Comparison of ENCODE assay signal across 11 mouse cellular contexts in genomic region chr6:123657040-123657439, GRCm38 (mm10). TPM values are rescaled to one million over a fixed set of nuclear protein-coding genes. Genes with fewer than 3 reads are reported as not detected.
A peak's percentile ranks its signal among the peaks of the same experiment; 100 is the strongest.
DNase-seq lines count a peak whose midpoint lies in the region; ATAC-seq lines count a peak whose summit lies in the region.
"Had no signal": no experiment of that assay in that cellular context is flagged by ENCODE, and none has a peak within 500 bp of the region (broad histone marks: within the 10 kb centered on the region; RNA-seq: fewer than 3 reads in every experiment).

No protein-coding gene starts in this region.

- ATAC-seq in embryonic facial prominence, embryonic 11.5 days (replicated peaks; ENCODE audit: insufficient number of reproducible peaks, low FRiP score, low TSS enrichment, low read depth), result no peak
- ATAC-seq in embryonic facial prominence, embryonic 14.5 days (ENCODE audit: low read depth), result no peak

- no peak overlapping the region for H3K4me2 ChIP-seq in embryonic facial prominence, embryonic 11.5 days (ENCODE audit: low read depth, low read length)
- no peak overlapping the region for H3K4me2 ChIP-seq in embryonic facial prominence, embryonic 14.5 days (ENCODE audit: low read depth, low read length)
- H3K4me2 ChIP-seq: stomach, embryonic 15.5 days had no signal

- H3K9me3 ChIP-seq in embryonic facial prominence, embryonic 11.5 days (replicated peaks; ENCODE audit: control insufficient read depth, low read length), result no peaks in the 10 kb centered on the region
- no peaks in the 10 kb centered on the region for H3K9me3 ChIP-seq in embryonic facial prominence, embryonic 10.5 days
- no peaks in the 10 kb centered on the region for H3K9me3 ChIP-seq in embryonic facial prominence, embryonic 14.5 days (ENCODE audit: control insufficient read depth, low read length)
- H3K9me3 ChIP-seq: stomach, embryonic 15.5 days had no signal

- H3K27ac ChIP-seq in embryonic facial prominence, embryonic 11.5 days (replicated peaks; ENCODE audit: low read depth, low read length), result no peak overlapping the region
- H3K27ac ChIP-seq in embryonic facial prominence, embryonic 10.5 days (replicated peaks), result no peak overlapping the region
- H3K27ac ChIP-seq in embryonic facial prominence, embryonic 14.5 days (replicated peaks; ENCODE audit: low read depth, low read length), result no peak overlapping the region
- H3K27ac ChIP-seq: stomach, embryonic 15.5 days had no signal

- no peaks in the 10 kb centered on the region for H3K27me3 ChIP-seq in embryonic facial prominence, embryonic 11.5 days (ENCODE audit: control insufficient read depth, insufficient read depth, low read length)
- H3K27me3 ChIP-seq in embryonic facial prominence, embryonic 10.5 days (replicated peaks; ENCODE audit: low read depth, poor library complexity, severe bottlenecking), result no peaks in the 10 kb centered on the region
- no peaks in the 10 kb centered on the region for H3K27me3 ChIP-seq in embryonic facial prominence, embryonic 14.5 days (replicated peaks; ENCODE audit: control insufficient read depth, insufficient read depth, low read length)
- H3K27me3 ChIP-seq: stomach, embryonic 15.5 days had no signal

- H3K4me3 ChIP-seq in embryonic facial prominence, embryonic 11.5 days (ENCODE audit: low read depth, low read length), result no peak overlapping the region
- no peak overlapping the region for H3K4me3 ChIP-seq in embryonic facial prominence, embryonic 10.5 days
- H3K4me3 ChIP-seq in embryonic facial prominence, embryonic 14.5 days (ENCODE audit: low read depth, low read length), result no peak overlapping the region
- H3K4me3 ChIP-seq: stomach, embryonic 15.5 days had no signal

- H3K36me3 ChIP-seq in embryonic facial prominence, embryonic 11.5 days (replicated peaks; ENCODE audit: control insufficient read depth, insufficient read depth, low read depth, low read length), result no peaks in the 10 kb centered on the region
- H3K36me3 ChIP-seq in embryonic facial prominence, embryonic 10.5 days (replicated peaks), result no peaks in the 10 kb centered on the region
- no peaks in the 10 kb centered on the region for H3K36me3 ChIP-seq in embryonic facial prominence, embryonic 14.5 days (ENCODE audit: control insufficient read depth, insufficient read depth, low read length)
- H3K36me3 ChIP-seq: stomach, embryonic 15.5 days had no signal

- H3K4me1 ChIP-seq in embryonic facial prominence, embryonic 11.5 days (ENCODE audit: control insufficient read depth, insufficient read depth, low read length), result no peaks in the 10 kb centered on the region
- no peaks in the 10 kb centered on the region for H3K4me1 ChIP-seq in embryonic facial prominence, embryonic 10.5 days
- H3K4me1 ChIP-seq in embryonic facial prominence, embryonic 14.5 days (ENCODE audit: control insufficient read depth, insufficient read depth, low read length), result no peaks in the 10 kb centered on the region
- H3K4me1 ChIP-seq: stomach, embryonic 15.5 days had no signal

- DNase-seq in embryonic facial prominence, embryonic 11.5 days (ENCODE audit: low spot score), result peak; percentile 28
- no peak for DNase-seq in embryonic facial prominence, embryonic 10.5 days (ENCODE audit: low spot score)
- DNase-seq in layer of hippocampus, adult 18-20 months (ENCODE audit: low spot score in 2 of 2), result peak; percentile 9 to 58
- DNase-seq in layer of hippocampus, adult 9-10 months (ENCODE audit: low spot score), result no peak
- DNase-seq in MEL-GATA-1-ER (ENCODE audit: extremely low read depth, low read depth), result peak; percentile 44
- peak; percentile 1 for DNase-seq in embryonic facial prominence, embryonic 14.5 days (ENCODE audit: low spot score)
- DNase-seq in gastrocnemius, adult 18-20 months (ENCODE audit: low spot score), result no peak
- DNase-seq in T-cell, adult 2 months (ENCODE audit: low spot score), result no peak
- DNase-seq: cerebellum, postnatal 10 days; heart, postnatal 14 days had no signal

- 68% methylated on average over 6 of the region's 6 CpGs for WGBS in embryonic facial prominence, embryonic 11.5 days
- WGBS in embryonic facial prominence, embryonic 10.5 days, result 69% methylated on average over 6 of the region's 6 CpGs
- 71% methylated on average over 6 of the region's 6 CpGs for WGBS in embryonic facial prominence, embryonic 14.5 days

- no peak overlapping the region for H3K9ac ChIP-seq in embryonic facial prominence, embryonic 11.5 days (replicated peaks; ENCODE audit: low read length)
- H3K9ac ChIP-seq in embryonic facial prominence, embryonic 14.5 days (ENCODE audit: low read depth, low read length), result no peak overlapping the region
- H3K9ac ChIP-seq: stomach, embryonic 15.5 days had no signal

RNA-seq across cellular contexts. Expression of gene Vmn2r22, which starts 6.5 kb away (rescaled TPM):
- not detected in 2 replicates for polyA plus RNA-seq in embryonic facial prominence, embryonic 11.5 days (2014; fragmentation: Nextera tagmentation; extraction: Ambion mirVana)
- not detected in 2 replicates for polyA plus RNA-seq in embryonic facial prominence, embryonic 10.5 days (2016; fragmentation: Nextera tagmentation; extraction: Ambion mirVana)
- total RNA-seq in layer of hippocampus, adult 18-20 months (2021), result not detected
- polyA plus RNA-seq in embryonic facial prominence, embryonic 14.5 days (2014; fragmentation: Nextera tagmentation; extraction: Ambion mirVana), result not detected in 2 replicates
- not detected for total RNA-seq in gastrocnemius, adult 18-20 months (2021)
- total RNA-seq: heart, postnatal 14 days had no signal
- polyA plus RNA-seq: stomach, embryonic 15.5 days had no signal

RNA-seq across cellular contexts. Expression of gene Vmn2r23, which starts 45.4 kb away (rescaled TPM):
- not detected in 2 replicates for polyA plus RNA-seq in embryonic facial prominence, embryonic 11.5 days (2014; fragmentation: Nextera tagmentation; extraction: Ambion mirVana)
- polyA plus RNA-seq in embryonic facial prominence, embryonic 10.5 days (2016; fragmentation: Nextera tagmentation; extraction: Ambion mirVana), result not detected in 2 replicates
- not detected for total RNA-seq in layer of hippocampus, adult 18-20 months (2021)
- polyA plus RNA-seq in embryonic facial prominence, embryonic 14.5 days (2014; fragmentation: Nextera tagmentation; extraction: Ambion mirVana), result not detected in 2 replicates
- not detected for total RNA-seq in gastrocnemius, adult 18-20 months (2021)
- total RNA-seq: heart, postnatal 14 days had no signal
- polyA plus RNA-seq: stomach, embryonic 15.5 days had no signal

Comparison
In these comparisons a context has a peak if more than half of its experiments do, and no peak if none do; other contexts are left out.
1. DNase-seq: peak in embryonic facial prominence, embryonic 11.5 days (single experiment), layer of hippocampus, adult 18-20 months (2 of 2), MEL-GATA-1-ER (single experiment) and embryonic facial prominence, embryonic 14.5 days (single experiment); none in embryonic facial prominence, embryonic 10.5 days (single experiment), layer of hippocampus, adult 9-10 months (single experiment), gastrocnemius, adult 18-20 months (single experiment) and T-cell, adult 2 months (single experiment).